Mouse (Mus musculus) testis, adult 2 months (tissue): ENCODE measurements around the gene Pcp4l1. TPM values are rescaled to one million over a fixed set of nuclear protein-coding genes. Genes with fewer than 3 reads are reported as not detected.

Source experiments
- H3K27ac ChIP-seq: fragments of 200-500 bp; 2 replicates; pipeline ENCODE4 v1.5.1; 2012; ENCODE audit warnings: low read depth, low read length; ENCODE audit not compliant: control insufficient read depth, insufficient read depth
- H3K27me3 ChIP-seq: fragments of 200-500 bp; 2 replicates; pipeline ENCODE4 v1.6.1; 2012; ENCODE audit warnings: mild to moderate bottlenecking, low read length, moderate library complexity; ENCODE audit not compliant: control insufficient read depth, insufficient read depth
- H3K36me3 ChIP-seq: fragments of 200-500 bp; 2 replicates; pipeline ENCODE4 v1.6.1; 2012; ENCODE audit warnings: mild to moderate bottlenecking, low read length; ENCODE audit not compliant: control insufficient read depth, insufficient read depth
- H3K4me1 ChIP-seq: fragments of 200-500 bp; 2 replicates; pipeline ENCODE4 v1.6.1; 2012; ENCODE audit warnings: low read length; ENCODE audit not compliant: control insufficient read depth, insufficient read depth
- H3K4me3 ChIP-seq: fragments of 200-500 bp; 2 replicates; pipeline ENCODE4 v1.5.1; 2012; ENCODE audit warnings: low read depth, mild to moderate bottlenecking, low read length, moderate library complexity, mixed read lengths; ENCODE audit not compliant: control insufficient read depth
- CTCF ChIP-seq: fragments of 200-500 bp; IDR thresholded peaks from 2 replicates; pipeline ENCODE4 v1.5.1; 2012; ENCODE audit warnings: low read depth, mild to moderate bottlenecking, inconsistent platforms, low read length, moderate library complexity; ENCODE audit not compliant: control insufficient read depth, insufficient read depth, insufficient replicate concordance
- POLR2A ChIP-seq: fragments of 200-500 bp; IDR thresholded peaks from 2 replicates; pipeline ENCODE4 v1.6.1; 2012; ENCODE audit warnings: low read depth, mild to moderate bottlenecking, inconsistent platforms, low read length, moderate library complexity; ENCODE audit not compliant: control insufficient read depth
- polyA plus RNA-seq: library from polyadenylated mRNA; depleted of rRNA; stranded (reverse); fragments of >200 nt; gene quantifications from 2 replicates; pipeline ENCODE4 v1.2.3, GENCODE M21; 2012

The Pcp4l1 gene
- polyA plus RNA-seq, 1 experiment: 2.9 TPM

DNA sequence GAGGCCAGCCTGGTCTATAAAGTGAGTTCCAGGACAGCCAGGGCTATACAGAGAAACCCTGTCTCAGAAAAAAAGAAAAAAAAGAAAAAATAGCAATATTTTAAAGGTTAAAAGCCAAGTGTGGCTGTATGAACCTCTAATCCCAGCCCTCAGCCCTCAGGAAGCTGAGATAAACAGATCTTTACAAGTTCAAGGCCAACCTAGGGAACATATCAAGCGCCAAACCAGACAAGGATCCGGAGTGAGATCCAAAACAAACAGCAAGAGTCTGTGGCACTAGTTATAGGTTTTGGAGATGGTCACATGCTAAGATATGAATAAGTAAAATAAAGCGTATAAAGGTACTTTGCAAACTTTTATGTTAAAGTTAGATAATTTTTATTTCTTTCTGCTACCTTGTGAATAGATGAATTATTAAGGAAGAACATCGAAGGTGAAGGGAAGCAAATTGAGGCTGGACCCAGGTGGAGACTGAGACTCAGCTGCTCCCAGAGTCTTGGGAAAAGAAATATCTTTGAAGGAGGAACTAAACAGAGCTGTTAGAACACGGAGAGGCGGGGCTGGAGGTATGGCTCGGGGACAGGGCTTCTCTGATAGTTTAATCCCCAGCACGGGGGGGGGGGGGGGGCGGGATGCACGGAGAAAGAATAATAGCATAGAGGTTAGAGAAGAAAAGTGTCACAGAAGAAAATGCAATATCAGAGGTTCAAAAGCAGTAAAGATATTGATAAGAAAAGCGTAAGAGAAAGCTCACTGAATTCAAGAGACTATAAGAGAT is 7.6 kb upstream of the Pcp4l1 start:
- TF ChIP-seq CTCF (no peak), POLR2A (no peak)
- no peak overlapping the region for H3K27ac ChIP-seq
- H3K4me3 ChIP-seq: no peak overlapping the region
- H3K27me3 ChIP-seq: no peaks in the 10 kb centered on the region
- no peaks in the 10 kb centered on the region for H3K36me3 ChIP-seq
- no peaks in the 10 kb centered on the region for H3K4me1 ChIP-seq

DNA sequence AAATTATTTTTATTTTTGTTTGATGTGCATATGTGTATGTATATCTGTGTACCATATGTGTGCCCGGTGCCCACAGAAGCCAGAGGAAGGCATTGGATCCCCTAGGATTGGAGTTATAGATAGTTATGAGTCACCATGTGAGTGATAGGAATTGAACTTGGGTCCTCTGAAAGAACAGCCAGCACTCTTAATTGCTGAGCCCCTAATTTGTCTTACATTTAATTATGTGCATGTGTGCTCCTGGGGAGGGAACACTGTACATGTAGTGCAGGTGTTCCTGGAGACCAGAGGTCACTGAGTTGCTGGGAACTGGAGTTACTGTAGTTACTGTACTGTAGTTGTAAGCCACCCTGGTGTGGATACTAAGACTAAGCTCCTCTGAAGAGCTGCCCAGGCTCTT is 4.7 kb upstream of the Pcp4l1 start:
- Histone ChIP-seq H3K27me3 (no peaks in the 10 kb centered on the region; the same call in 1 of the 2 replicates), H3K27ac (no peak overlapping the region), H3K4me3 (no peak overlapping the region), H3K4me1 (peaks cover 4% of the 10 kb centered on the region), H3K36me3 (no peaks in the 10 kb centered on the region)
- TF ChIP-seq POLR2A (no peak), CTCF (no peak)

DNA sequence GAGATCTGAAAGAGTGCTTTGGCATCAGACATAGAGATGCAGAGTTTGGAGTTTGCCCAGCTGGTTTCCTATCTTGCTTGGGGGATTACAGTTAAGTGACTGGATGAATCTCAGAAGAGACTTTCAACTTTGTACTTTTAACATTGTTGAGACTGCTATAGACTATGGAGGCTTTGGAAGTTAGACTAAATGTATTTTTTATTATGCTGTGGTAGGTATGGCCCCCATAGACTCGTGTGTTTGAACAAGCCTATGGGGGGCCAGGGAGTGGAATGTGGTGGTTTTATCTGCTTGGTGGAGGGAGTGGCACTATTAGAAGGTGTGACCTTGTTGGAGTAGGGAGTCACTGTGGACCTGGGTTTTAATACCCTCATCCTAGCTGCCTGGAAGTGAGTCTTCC is 3.5 kb upstream of the Pcp4l1 start:
- TF ChIP-seq POLR2A (no peak), CTCF (no peak)
- Histone ChIP-seq H3K27me3 (no peaks in the 10 kb centered on the region; the same call in 1 of the 2 replicates), H3K4me3 (no peak overlapping the region), H3K36me3 (no peaks in the 10 kb centered on the region), H3K4me1 (peaks cover 5% of the 10 kb centered on the region), H3K27ac (no peak overlapping the region)

DNA sequence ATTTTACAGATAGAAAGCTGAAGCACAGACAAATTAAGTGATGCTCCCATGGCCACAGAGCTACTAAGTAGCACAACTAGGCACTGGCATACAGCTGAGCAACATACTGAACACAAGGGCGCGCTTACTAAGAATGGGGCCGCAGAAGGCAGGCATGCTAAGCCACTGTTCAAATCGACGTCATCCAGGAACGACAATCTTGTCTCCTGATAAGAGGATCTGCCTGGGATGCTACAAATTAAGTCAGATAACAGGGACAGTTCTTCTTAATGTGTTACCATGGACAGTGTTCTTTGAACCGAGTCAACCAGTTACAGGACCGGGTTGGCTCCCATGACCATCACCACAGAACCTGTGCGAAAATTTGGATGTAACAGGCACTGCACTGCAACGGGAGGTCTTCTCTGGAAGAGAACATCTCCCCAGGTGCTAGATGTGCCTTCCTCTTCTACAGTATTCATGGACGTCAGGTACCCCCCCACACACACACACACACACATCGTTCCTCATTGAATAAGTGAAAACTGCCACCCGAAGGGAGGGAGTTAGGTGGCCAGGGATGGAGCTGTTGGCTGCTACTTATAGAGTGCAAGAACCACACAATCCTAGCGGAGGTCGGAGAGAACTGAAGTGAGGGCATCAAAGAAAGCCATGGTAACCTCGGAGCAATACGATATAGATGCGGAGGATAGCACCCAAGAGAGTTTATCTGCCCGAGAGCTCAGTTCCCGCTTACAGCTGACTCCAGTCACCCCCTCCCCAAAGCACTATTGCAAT is 834 bp downstream of the Pcp4l1 start:
- no peak overlapping the region for H3K27ac ChIP-seq
- TF ChIP-seq CTCF: no peak
- no peak for TF ChIP-seq POLR2A
- H3K4me3 ChIP-seq: peak overlapping the region; percentile 71
- no peaks in the 10 kb centered on the region for H3K36me3 ChIP-seq
- no peaks in the 10 kb centered on the region; the same call in 1 of the 2 replicates for H3K27me3 ChIP-seq
- H3K4me1 ChIP-seq: peaks cover 13% of the 10 kb centered on the region

DNA sequence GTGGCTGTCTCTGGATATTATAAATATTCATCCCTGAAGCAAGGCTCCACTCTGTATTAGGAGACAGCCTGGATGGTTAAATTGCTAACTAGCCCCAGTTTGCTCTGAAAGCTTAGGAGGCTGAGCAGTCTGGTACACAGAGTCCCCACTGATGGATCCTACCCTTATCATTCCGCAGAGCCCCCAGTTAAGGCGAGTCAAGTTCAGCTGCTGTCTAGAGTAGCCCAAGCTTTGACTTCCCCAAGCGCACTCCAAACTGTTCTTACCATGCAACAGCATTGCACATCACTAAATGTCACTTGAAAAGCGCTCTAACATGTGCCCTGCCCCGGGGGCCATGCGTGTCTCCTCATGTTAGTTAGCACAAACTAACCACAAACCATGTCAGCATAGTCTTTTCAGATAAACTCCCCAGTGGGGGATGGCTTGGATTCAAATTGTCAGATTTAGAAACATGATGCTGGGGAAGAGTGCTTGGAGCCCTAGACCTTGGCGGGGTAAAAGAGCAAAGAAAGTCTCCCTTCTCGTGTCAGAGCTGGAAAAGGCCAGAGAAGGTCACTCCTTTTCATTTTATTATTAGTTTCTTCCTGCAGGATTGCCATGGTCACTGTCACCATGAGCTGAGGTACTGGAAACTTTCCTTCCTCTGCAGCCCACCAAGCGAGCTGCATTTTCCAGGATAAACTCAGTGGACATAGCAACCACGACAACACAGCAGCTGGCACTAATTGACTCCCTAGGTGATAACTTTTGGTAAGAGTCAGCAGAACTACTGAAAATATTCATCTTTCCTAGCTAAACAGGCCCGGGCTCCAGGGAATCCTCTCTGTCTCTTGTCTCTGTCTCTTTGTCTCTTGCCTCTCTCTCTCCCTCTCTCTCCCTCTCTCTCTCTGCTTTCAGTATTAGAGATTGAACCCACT is 1.9 kb downstream of the Pcp4l1 start:
- H3K4me3 ChIP-seq: no peak overlapping the region
- TF ChIP-seq CTCF (no peak), POLR2A (no peak)
- no peaks in the 10 kb centered on the region for H3K36me3 ChIP-seq
- H3K27ac ChIP-seq: no peak overlapping the region
- no peaks in the 10 kb centered on the region; the same call in 1 of the 2 replicates for H3K27me3 ChIP-seq
- peaks cover 20% of the 10 kb centered on the region for H3K4me1 ChIP-seq

DNA sequence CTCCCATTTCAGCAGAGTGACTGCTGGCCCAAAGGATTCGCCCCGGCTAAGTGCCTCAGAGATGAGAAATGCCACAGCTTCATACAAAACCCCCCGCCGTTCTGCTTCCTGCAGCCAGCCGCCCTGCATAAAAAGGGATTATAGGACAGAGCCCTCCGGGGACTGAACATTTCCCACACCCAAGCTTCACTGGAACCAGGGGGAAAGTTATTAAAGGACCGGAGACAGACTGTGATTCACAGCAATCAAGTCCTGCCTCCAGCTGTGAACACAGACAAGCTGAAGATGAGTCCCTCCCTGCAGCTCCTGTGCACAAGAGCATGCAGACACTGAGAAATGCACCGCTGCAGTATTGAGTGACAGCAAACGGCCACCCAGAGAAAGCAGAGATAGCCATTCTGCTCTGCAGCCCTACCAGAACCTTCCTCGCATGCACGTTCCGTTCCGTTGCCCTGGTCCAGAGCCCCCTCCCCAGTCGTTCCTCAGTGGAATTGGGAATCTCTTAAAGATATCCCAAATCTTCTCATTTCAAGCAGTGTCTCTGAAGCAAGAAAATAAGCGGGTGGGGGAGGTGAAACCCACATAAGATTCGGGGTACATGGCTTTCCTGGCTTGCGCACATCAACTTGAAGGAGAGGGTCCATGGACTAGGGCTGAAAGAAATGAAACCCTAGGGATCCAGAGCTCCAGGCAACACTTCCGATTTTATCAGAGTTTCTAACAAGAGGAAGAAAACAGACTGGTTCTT is 2.8 kb downstream of the Pcp4l1 start:
- Histone ChIP-seq H3K27ac (peak overlapping the region; percentile 16; the same call in 1 of the 2 replicates), H3K36me3 (no peaks in the 10 kb centered on the region), H3K4me3 (no peak overlapping the region), H3K4me1 (peaks cover 21% of the 10 kb centered on the region), H3K27me3 (no peaks in the 10 kb centered on the region; the same call in 1 of the 2 replicates)
- no peak for TF ChIP-seq CTCF
- TF ChIP-seq POLR2A: no peak
